Mouse (Mus musculus): ENCODE results near the gene Snrpg. TPM values are rescaled to one million over a fixed set of nuclear protein-coding genes. Genes with fewer than 3 reads are reported as not detected.

The Snrpg gene
- 277 and 307 TPM in 2 replicates for polyA plus RNA-seq (2021; fragmentation: Nextera tagmentation)
- long read RNA-seq, experiment 1, transcript Snrpg-201 (4 exons, 1,055 nt) = major isoform, 99 of 103 reads
- long read RNA-seq, experiment 1, partial matches to known transcripts = 0 of 103 reads
- long read RNA-seq, experiment 1, other reads (novel, unspliced or antisense) = 1 of 103 reads
- long read RNA-seq, experiment 2, partial matches to known transcripts = 1 of 17 reads
- long read RNA-seq, experiment 2, other reads (novel, unspliced or antisense) = 12 of 17 reads

DNA sequence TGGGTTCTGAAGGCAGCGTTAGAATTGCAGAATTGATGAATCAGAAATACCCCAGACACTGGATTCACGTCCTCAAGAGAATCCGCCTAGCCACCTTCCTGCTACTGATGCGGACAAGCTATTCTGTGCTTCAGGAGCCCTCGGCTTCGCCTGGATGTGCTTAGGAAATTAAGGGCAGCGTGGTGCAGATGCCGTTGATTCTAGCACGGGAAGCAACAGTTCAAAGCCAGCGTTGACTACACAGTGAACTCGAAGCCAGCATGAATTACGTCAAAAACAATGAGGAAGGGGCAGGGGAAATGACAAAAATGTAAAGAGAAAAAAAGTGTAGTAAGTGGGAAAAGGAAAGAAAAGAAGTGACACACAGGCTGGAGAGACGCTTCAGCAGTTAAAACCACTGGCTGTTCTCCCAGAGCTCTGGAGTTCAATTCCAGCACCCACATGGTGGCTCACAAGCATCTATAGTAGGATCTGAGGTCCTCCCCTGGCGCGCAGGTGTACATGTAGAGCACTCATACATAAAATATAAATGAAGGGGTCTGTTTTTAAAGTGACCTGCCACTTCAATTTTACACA lies at the start of gene Snrpg:
Snrpg (plus strand) TSS at position 541 of the 576 bp plus-strand sequence.

DNA sequence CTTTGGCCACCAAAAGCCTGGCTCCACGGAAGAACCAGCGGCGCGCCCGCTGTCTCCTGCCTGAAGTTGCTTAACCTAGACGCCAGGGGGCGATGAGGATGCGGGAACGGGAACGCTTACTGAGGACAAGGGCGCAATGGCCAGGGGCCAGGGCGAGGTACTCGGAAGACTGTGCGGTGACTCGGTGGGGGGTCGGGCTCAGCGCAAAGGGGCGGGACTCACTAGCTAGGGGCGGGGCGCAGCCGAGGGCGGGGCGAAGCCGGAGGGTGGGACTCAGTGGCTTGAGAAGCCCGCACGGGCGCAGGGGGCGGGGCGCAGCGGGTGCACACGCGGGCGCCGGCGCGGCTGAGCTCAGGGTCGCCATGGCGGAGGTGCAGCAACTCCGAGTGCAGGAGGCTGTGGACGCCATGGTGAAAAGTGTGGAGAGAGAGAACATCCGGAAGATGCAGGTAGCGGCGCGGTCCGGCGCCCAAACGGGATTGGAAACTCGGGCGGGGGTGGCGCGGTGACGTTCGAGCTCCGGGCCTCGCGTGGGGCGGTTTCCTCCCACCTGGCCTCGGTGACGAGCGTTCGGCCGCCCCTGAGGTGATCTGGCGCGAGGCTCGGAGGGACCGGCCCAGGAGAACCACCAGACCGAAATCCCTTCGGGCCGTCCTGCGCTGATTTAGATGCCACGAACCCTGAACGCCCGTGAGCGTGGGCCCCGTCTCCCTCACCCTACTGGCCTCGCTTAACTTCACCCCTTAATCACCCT lies 5.6 kb upstream of the Snrpg start, which contains the start of gene Fam136a:
Fam136a (plus strand) TSS at position 276 of the 754 bp plus-strand sequence.

DNA sequence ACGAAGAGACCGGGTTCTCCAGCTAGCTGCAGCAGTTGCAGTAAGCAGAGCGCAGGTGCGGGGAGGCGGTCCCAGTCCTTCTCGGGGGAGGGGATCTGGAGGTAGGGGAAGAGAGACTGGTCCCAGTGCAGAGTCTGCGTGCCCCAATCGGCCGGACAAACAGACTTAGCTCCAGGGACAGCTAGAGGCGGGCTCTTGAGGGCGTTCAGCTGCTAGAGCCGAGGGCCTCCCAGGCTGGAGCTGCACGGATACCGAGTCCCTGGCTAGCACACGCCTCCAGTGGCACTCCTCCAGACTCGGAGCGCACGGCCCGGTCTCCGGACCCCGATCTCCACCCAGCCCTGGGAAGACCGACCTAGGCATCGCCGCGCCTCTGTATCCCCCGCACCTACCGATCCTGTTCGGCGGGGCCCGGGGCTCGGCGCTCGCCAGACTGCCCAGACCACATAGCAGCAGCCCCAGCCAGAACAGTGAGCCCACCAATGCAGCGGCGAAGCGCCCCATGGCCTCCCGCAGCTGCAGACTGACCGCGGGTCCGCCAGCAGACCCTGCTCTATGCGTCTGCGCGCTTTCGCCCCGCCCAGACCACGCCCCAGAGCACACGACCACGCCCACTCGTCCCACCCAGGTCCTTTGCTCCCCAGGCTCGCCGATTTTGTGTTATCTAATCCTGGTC lies 25.6 kb downstream of the Snrpg start, which contains the start of gene Pcyox1:
Pcyox1 (minus strand) TSS at position 574 of the 676 bp plus-strand sequence.

DNA sequence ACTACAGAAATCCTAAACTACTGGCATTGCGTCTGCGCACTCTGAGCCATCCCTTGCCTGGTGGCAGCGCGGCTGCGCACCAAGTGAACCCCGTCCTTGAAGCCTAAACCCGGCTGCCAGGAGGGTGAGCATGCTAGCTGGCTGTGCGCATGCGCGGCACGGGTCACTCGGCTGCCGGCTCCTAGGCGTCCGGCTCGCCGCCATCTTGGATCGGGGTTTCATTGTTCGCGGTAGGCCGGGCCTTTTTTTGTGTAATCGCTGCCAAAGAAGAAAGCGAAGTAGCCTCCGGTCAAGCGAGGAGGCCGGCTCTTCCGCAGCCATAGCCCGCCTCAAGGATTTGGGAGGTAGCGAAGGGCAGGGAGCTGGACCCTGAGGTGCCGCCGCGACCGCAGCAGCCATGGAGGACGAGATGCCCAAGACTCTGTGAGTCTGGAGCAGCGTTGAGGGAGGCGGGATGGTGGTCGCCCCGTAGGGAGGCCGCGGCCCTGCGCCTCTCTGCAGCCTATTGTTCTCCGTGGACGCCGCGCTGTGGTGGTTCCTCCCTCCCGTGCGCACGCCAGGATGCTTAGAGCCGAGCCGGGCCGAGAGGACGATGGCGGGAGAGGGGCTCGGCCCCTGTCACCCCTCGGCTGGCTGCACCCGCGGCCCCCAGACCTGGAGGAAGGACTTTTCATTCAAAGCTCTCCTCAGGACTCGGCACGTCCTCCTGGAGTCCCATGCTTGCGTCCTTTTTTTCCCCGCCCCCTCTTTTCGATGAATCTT lies 33.2 kb downstream of the Snrpg start, which contains the start of gene Tia1:
Tia1 (plus strand) TSS at position 120 of the 762 bp plus-strand sequence.

DNA sequence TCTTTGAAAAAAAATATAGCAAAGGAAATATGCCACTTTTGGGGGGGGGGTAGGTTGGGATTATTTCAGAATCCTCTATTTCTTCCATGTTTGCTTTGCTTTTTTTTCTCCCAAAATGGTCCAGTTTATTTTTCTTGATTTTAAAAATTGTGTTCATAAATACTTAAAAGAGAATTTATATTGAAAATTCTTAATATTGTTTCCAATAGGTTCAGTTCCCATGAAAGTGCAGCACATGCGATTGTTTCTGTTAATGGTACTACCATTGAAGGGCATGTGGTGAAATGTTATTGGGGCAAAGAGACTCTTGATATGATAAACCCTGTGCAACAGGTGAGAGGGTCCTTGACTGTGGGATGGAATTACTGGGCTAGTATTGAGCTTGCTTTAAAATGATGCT lies 55.3 kb downstream of the Snrpg start, which contains the start of gene Gm44790:
Gm44790 (plus strand) TSS at position 301 of the 400 bp plus-strand sequence.

Other genes starting within 250 kb of the Snrpg start
- gene Tgfa, start 176.1 kb upstream of the Snrpg start, polyA plus RNA-seq (2021; fragmentation: Nextera tagmentation) = 12.8 and 14.8 TPM in 2 replicates
- gene Fam136a, start 5.7 kb upstream of the Snrpg start, polyA plus RNA-seq (2021; fragmentation: Nextera tagmentation) = 46.4 and 47.0 TPM in 2 replicates
- gene Pcyox1, start 25.9 kb downstream of the Snrpg start, polyA plus RNA-seq (2021; fragmentation: Nextera tagmentation) = 48.7 and 49.4 TPM in 2 replicates
- 23.3 and 25.5 TPM in 2 replicates for gene Tia1, start 32.9 kb downstream of the Snrpg start, polyA plus RNA-seq (2021; fragmentation: Nextera tagmentation)
- 3.2 and 4.6 TPM in 2 replicates for gene Gm44790, start 55.4 kb downstream of the Snrpg start, polyA plus RNA-seq (2021; fragmentation: Nextera tagmentation)
- 19.1 and 19.3 TPM in 2 replicates for gene C87436, start 67.1 kb downstream of the Snrpg start, polyA plus RNA-seq (2021; fragmentation: Nextera tagmentation)
- gene Pcbp1, start 155.0 kb downstream of the Snrpg start, polyA plus RNA-seq (2021; fragmentation: Nextera tagmentation) = 98.4 and 118 TPM in 2 replicates

All from layer of hippocampus, adult 6 months (tissue).